Mouse (Mus musculus) cerebellum, adult 2 months (tissue): ENCODE results near the gene Ptprcap. TPM values are rescaled to one million over a fixed set of nuclear protein-coding genes. Genes with fewer than 3 reads are reported as not detected.

Source experiments
- DNase-seq, 2 experiments: peaks; one replicate each; pipeline ENCODE4 v3.0.0; 2021
- H3K27ac ChIP-seq: fragments of 200-500 bp; 2 replicates; pipeline ENCODE4 v1.5.1; 2012; ENCODE audit warnings: low read length, control low read depth, inconsistent platforms; ENCODE audit not compliant: insufficient read depth
- H3K27me3 ChIP-seq: fragments of 200-500 bp; 2 replicates; pipeline ENCODE4 v1.6.1; 2012; ENCODE audit warnings: inconsistent platforms, mild to moderate bottlenecking, low read length, moderate library complexity; ENCODE audit not compliant: control insufficient read depth, insufficient read depth
- H3K4me1 ChIP-seq: fragments of 200-500 bp; 2 replicates; pipeline ENCODE4 v1.6.1; 2011; ENCODE audit warnings: low read length; ENCODE audit not compliant: control insufficient read depth, insufficient read depth
- H3K4me3 ChIP-seq: fragments of 200-500 bp; replicated peaks from 2 replicates; pipeline ENCODE3; 2011; ENCODE audit warnings: mild to moderate bottlenecking, low read depth, low read length, control low read depth; ENCODE audit not compliant: insufficient read depth
- CTCF ChIP-seq: fragments of 200-500 bp; IDR thresholded peaks from 2 replicates; pipeline ENCODE4 v1.5.1; 2011; ENCODE audit warnings: low read depth, mild to moderate bottlenecking, control low read depth, low read length, moderate library complexity, borderline replicate concordance; ENCODE audit not compliant: insufficient read depth
- POLR2A ChIP-seq: fragments of 200-500 bp; IDR thresholded peaks from 2 replicates; pipeline ENCODE4 v1.6.1; 2011; ENCODE audit warnings: low read length, control low read depth, borderline replicate concordance; ENCODE audit not compliant: insufficient read depth
- WGBS: fragments of 180-500 bp; shearing (Covaris S2); methylation state at CpG from one replicate; pipeline ENCODE4 v1.1.7; 2018; 5-methylcytosine and 5-hydroxymethylcytosine counted together
- polyA plus RNA-seq: library from polyadenylated mRNA; depleted of rRNA; stranded (reverse); fragments of >200 nt; gene quantifications from 2 replicates; pipeline ENCODE4 v1.2.3, GENCODE M21; 2012

The Ptprcap gene
- polyA plus RNA-seq, 1 experiment: 0.98 TPM

DNA sequence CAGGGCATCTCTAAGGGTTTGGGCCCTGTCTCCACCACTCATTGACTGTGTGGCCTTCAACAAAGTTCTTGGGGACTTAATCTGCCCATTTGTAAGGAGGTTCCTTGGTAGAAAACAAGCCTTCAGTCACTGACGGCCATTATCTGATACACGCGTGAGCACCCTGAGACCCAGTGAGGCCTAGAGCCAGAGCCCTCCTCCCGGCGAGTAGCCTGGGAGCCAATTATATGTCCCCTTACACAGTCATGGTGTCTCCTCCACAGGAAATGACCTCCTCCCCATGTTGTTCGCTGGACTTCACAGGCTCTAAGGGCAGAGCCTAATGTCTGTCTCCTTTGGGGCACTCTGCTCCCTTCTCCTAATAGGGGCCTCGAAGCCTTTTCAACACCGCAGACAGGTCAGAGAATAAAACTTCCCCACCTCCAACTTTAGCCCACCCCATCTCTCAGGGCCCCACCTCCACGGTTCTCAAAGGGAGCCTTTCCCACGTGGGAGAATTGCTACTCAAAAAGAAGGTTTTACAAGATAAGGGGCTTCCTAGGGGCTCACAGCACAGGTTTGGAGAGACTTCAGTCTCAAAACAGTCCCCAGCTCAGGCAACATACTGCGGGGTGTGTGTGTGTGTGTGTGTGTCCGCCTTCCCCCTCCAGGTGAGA lies 6.9 kb upstream of the Ptprcap start:
- DNase-seq: no peak
- Histone ChIP-seq H3K27ac (peak overlapping the region; percentile 68), H3K27me3 (no peaks in the 10 kb centered on the region), H3K4me1 (peaks cover 25% of the 10 kb centered on the region), H3K4me3 (no peak overlapping the region)
- 67% methylated on average over 12 of the region's 12 CpGs for WGBS
- TF ChIP-seq POLR2A (no peak), CTCF (no peak)

DNA sequence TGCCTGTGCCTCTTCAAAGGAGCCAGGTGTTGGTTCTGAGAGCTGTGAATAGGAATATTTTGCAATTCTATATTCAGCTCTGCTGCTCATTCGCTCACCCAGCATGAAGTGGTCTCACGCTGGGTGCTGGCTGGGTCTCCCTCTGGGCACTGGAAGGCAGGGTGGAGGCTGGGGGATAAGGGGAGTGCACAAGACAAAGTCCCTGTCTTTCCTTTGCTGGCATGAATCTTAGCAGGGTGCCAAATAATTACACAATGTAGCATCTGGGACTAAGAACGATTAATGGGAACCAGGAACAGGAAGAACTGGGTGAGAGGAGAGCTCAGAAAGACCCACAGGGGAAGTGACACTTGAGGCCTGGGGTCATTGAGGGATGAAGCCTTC lies 6.4 kb upstream of the Ptprcap start:
- Histone ChIP-seq H3K27ac (peak overlapping the region; percentile 68), H3K27me3 (no peaks in the 10 kb centered on the region), H3K4me3 (no peak overlapping the region), H3K4me1 (peaks cover 29% of the 10 kb centered on the region)
- no peak for DNase-seq
- 35% methylated on average over 3 of the region's 3 CpGs for WGBS
- no peak for TF ChIP-seq CTCF
- no peak for TF ChIP-seq POLR2A

DNA sequence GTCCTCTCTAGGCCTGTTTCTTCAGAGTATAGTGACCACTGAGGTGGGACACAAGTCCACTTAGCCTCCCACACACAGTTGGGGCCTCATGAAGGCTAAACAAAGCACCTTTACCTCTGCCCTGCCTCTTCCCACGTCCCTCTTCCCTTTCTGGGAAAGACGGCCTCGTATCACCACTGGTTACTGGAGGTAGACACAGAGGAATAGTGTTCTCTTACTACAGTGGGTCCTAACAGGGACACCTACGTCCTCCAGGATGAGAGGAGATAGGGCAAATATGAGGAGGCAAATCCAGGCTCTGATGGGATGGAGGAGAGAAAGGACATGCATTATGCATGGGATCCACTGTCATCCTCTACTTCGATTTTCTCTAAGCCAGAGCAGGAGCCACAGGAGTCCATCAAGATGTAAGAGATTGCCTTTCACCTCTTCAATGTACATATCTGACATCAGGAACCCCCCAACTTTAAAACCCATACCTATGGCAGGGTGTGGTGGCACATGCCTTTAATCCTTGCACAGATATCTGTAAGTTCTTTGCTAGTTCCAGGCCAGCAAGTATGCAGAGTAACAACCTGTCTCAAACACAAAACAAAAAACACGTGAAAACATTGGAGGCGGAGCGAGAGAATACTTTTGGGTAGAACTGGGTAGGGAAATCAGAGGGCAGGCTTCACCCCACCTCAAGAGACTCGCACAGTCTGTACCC lies 5.5 kb upstream of the Ptprcap start:
- Histone ChIP-seq H3K4me1 (peaks cover 36% of the 10 kb centered on the region), H3K4me3 (peak overlapping the region; percentile 85), H3K27me3 (no peaks in the 10 kb centered on the region), H3K27ac (peak overlapping the region; percentile 52; the same call in 1 of the 2 replicates)
- WGBS: 35% methylated on average over 9 of the region's 9 CpGs
- TF ChIP-seq CTCF (no peak), POLR2A (no peak)
- no peak for DNase-seq

DNA sequence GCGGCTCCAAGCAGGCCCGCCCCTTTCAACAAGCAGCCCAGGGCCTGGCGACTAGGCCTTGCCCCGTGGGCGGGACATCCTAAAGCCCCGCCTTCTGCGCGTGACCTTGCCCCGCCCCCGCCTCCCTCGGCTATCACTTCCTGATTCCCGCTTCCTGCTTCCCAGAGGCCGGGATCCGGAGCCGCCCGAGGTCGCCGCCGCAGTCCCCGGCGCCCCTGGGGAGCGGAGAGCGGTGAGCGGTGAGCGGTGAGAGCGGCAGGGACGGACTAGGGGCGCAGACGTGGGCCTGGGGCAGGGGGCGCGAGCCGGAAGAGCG lies 5.0 kb upstream of the Ptprcap start, which contains the start of gene Coro1b:
Gene Coro1b (plus strand): TSS at position 129 of the 316 bp plus-strand sequence.
- peak within 1 kb of the TSS; percentile 85 for H3K4me3 ChIP-seq
- H3K4me1 ChIP-seq: peaks cover 41% of the 10 kb centered on the region
- TF ChIP-seq POLR2A (peak; percentile 62; the same call in 1 of the 2 replicates), CTCF (no peak)
- peak; percentile 95 to 96 for DNase-seq
- H3K27me3 ChIP-seq: no peaks in the 10 kb centered on the region
- H3K27ac ChIP-seq: peak within 1 kb of the TSS; percentile 52; the same call in 1 of the 2 replicates
- under 1% methylated on average over 33 of the region's 33 CpGs for WGBS

DNA sequence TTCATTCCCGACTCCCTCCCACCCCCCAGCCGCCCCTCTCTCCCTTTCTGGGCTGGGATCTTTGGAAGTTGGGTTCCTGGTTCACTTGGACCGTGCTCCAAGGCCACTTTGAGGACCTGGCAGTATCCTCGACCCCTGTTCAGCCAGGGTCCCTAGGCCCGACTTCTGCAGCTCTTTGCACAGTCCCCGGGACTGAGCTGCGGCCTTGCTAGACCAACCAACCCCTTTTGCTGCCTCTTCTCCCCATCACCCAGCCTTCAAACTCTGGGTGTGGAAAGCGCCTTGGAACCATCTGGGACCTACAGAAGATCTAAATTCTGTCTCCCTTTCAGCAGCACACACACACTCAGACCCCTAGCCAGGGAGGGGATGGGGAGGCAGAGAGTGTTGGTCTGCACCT lies 4.6 kb upstream of the Ptprcap start:
- H3K4me1 ChIP-seq: peaks cover 45% of the 10 kb centered on the region
- TF ChIP-seq POLR2A: no peak
- TF ChIP-seq CTCF: no peak
- H3K27ac ChIP-seq: peak overlapping the region; percentile 48; the same call in 1 of the 2 replicates
- peak overlapping the region; percentile 85 for H3K4me3 ChIP-seq
- WGBS: 2% methylated on average over 8 of the region's 8 CpGs
- H3K27me3 ChIP-seq: no peaks in the 10 kb centered on the region
- no peak for DNase-seq

DNA sequence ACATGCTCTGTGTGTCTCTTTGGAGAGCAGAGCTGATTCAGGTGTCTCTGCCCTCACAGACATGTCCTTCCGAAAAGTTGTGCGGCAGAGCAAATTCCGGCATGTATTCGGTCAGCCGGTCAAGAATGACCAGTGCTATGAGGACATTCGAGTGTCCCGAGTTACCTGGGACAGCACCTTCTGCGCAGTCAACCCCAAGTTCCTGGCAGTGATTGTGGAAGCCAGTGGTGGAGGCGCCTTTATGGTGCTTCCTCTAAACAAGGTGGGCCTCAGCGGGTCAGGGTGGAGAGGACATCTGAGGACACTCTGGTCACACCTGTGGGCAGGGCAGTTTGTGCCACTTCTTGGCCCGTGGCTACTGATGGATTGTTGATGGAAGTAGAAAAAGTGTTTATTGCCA lies 4.1 kb upstream of the Ptprcap start:
- 86% methylated on average over 11 of the region's 11 CpGs for WGBS
- no peak overlapping the region for H3K27ac ChIP-seq

DNA sequence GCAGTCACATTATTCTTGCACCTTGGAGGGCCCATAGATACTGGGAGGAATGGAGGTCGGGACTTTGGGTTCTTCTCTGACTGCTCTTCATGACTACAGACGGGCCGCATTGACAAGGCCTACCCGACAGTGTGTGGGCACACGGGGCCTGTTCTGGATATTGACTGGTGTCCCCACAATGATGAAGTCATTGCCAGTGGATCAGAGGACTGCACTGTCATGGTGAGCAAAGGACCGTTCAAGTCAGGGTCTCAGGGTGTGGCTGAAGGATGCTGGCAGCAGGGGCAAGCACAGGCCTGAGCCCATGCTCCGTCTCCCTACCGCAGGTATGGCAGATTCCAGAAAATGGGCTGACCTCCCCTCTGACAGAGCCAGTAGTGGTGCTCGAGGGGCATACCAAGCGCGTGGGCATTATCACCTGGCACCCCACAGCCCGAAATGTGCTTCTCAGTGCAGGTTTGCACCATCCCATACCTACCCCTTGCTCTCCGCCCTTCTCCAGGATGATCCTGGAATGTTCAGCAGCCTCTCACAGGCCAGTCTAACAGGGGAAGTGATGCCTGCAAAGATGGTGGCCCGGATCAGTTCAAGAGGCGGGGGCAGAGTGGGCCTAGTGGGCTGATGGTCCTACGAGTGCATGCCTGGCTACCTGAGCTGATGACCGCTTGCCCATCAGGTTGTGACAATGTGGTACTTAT lies 3.5 kb upstream of the Ptprcap start:
- Histone ChIP-seq H3K4me3 (no peak overlapping the region), H3K27me3 (no peaks in the 10 kb centered on the region), H3K4me1 (peaks cover 47% of the 10 kb centered on the region), H3K27ac (no peak overlapping the region)
- no peak for TF ChIP-seq CTCF
- no peak for TF ChIP-seq POLR2A
- DNase-seq: peak in 1 of 2 experiments; percentile 13
- WGBS: 93% methylated on average over 17 of the region's 17 CpGs

More for the DNA sequence above, 4.1 kb upstream of the Ptprcap start:
- Histone ChIP-seq H3K4me3 (peak overlapping the region; percentile 85), H3K27me3 (no peaks in the 10 kb centered on the region), H3K4me1 (peaks cover 47% of the 10 kb centered on the region)
- no peak for TF ChIP-seq CTCF
- TF ChIP-seq POLR2A: no peak
- peak in 1 of 2 experiments; percentile 11 for DNase-seq
